Mouse (Mus musculus) kidney, embryonic 14.5 days (tissue): ENCODE measurements at regions not wholly inside any gene's neighbourhood (a gene's known extent, or its start where the extent isn't known, plus 50 kb on each side); places are given as distances from the start of the nearest gene placed in this dataset.

Experiments
- ATAC-seq: fragments of 200-750 bp; cut with Nextera tagmentation; 2 replicates; pipeline ENCODE4 v1.8.0; 2017; ENCODE audit warnings: moderate number of reproducible peaks, mild to moderate bottlenecking, moderate TSS enrichment, moderate library complexity; ENCODE audit not compliant: low FRiP score, low TSS enrichment
- H3K27ac ChIP-seq: fragments of 300-500 bp; sonication (generic); 2 replicates; pipeline ENCODE4 v1.5.1; 2014; ENCODE audit warnings: low read depth, mild to moderate bottlenecking, low read length, moderate library complexity, mixed read lengths
- H3K27me3 ChIP-seq: fragments of 300-500 bp; sonication (generic); 2 replicates; pipeline ENCODE4 v1.6.1; 2014; ENCODE audit warnings: mild to moderate bottlenecking, low read length; ENCODE audit not compliant: control insufficient read depth, insufficient read depth
- H3K36me3 ChIP-seq: fragments of 300-500 bp; sonication (generic); 2 replicates; pipeline ENCODE4 v1.6.1; 2014; ENCODE audit warnings: low read length, mixed read lengths; ENCODE audit not compliant: control insufficient read depth, insufficient read depth
- H3K4me1 ChIP-seq: fragments of 300-500 bp; sonication (generic); 2 replicates; pipeline ENCODE4 v1.6.1; 2014; ENCODE audit warnings: low read length, mixed read lengths; ENCODE audit not compliant: control insufficient read depth, insufficient read depth
- H3K4me2 ChIP-seq: fragments of 300-500 bp; sonication (generic); replicated peaks from 2 replicates; pipeline ENCODE4 v1.6.1; 2014; ENCODE audit warnings: low read depth, mild to moderate bottlenecking, low read length
- H3K4me3 ChIP-seq: fragments of 300-500 bp; sonication (generic); 2 replicates; pipeline ENCODE4 v1.5.1; 2014; ENCODE audit warnings: mild to moderate bottlenecking, low read length
- H3K9ac ChIP-seq: fragments of 300-500 bp; sonication (generic); 2 replicates; pipeline ENCODE4 v1.6.1; 2014; ENCODE audit warnings: low read depth, mild to moderate bottlenecking, low read length, moderate library complexity
- H3K9me3 ChIP-seq: fragments of 300-500 bp; sonication (generic); 2 replicates; pipeline ENCODE4 v1.6.1; 2016; ENCODE audit warnings: low read length; ENCODE audit not compliant: control insufficient read depth
- WGBS: fragments of 180-500 bp; shearing (Covaris S2); extraction: QIAGEN DNeasy Blood & Tissue Kit; methylation state at CpG from one replicate; pipeline ENCODE4 v1.1.7; 2014; 5-methylcytosine and 5-hydroxymethylcytosine counted together

GRCm38 (mm10) chr5:50145458-50146083 is 86.8 kb upstream of the Adgra3 start:
- H3K4me2 ChIP-seq: no peak overlapping the region
- H3K9me3 ChIP-seq: no peaks in the 10 kb centered on the region
- no peak overlapping the region for H3K27ac ChIP-seq
- ATAC-seq: no peak
- no peak overlapping the region for H3K4me3 ChIP-seq
- WGBS: 72% methylated on average over 2 of the region's 2 CpGs
- H3K9ac ChIP-seq: no peak overlapping the region
- no peaks in the 10 kb centered on the region for H3K27me3 ChIP-seq
- H3K4me1 ChIP-seq: no peaks in the 10 kb centered on the region
- H3K36me3 ChIP-seq: no peaks in the 10 kb centered on the region

- H3K27me3 ChIP-seq: no peaks in the 10 kb centered on the region
- WGBS: 52% methylated on average over 2 of the region's 2 CpGs
- no peak overlapping the region for H3K4me3 ChIP-seq
- no peaks in the 10 kb centered on the region for H3K4me1 ChIP-seq
- no peak overlapping the region for H3K9ac ChIP-seq
- no peaks in the 10 kb centered on the region for H3K36me3 ChIP-seq
- no peak overlapping the region for H3K4me2 ChIP-seq
- no peaks in the 10 kb centered on the region for H3K9me3 ChIP-seq
- ATAC-seq: no peak
- no peak overlapping the region for H3K27ac ChIP-seq
Measured at GRCm38 (mm10) chr5:50130202-50130601, 71.4 kb upstream of the Adgra3 start.

GRCm38 (mm10) chr5:50128972-50129371 is 70.2 kb upstream of the Adgra3 start:
- no peak for ATAC-seq
- no peaks in the 10 kb centered on the region for H3K27me3 ChIP-seq
- H3K9ac ChIP-seq: no peak overlapping the region
- H3K4me2 ChIP-seq: no peak overlapping the region
- no peaks in the 10 kb centered on the region for H3K36me3 ChIP-seq
- no peaks in the 10 kb centered on the region for H3K9me3 ChIP-seq
- H3K27ac ChIP-seq: no peak overlapping the region
- WGBS: 86% methylated on average over 3 of the region's 3 CpGs
- no peak overlapping the region for H3K4me3 ChIP-seq
- H3K4me1 ChIP-seq: no peaks in the 10 kb centered on the region

GRCm38 (mm10) chr5:50126594-50126993 is 67.8 kb upstream of the Adgra3 start:
- no peak overlapping the region for H3K4me2 ChIP-seq
- H3K27ac ChIP-seq: no peak overlapping the region
- WGBS: 79% methylated on average over 2 of the region's 2 CpGs
- no peaks in the 10 kb centered on the region for H3K27me3 ChIP-seq
- no peaks in the 10 kb centered on the region for H3K4me1 ChIP-seq
- no peak overlapping the region for H3K4me3 ChIP-seq
- H3K9me3 ChIP-seq: no peaks in the 10 kb centered on the region
- H3K36me3 ChIP-seq: no peaks in the 10 kb centered on the region
- ATAC-seq: no peak
- no peak overlapping the region for H3K9ac ChIP-seq

- Histone ChIP-seq H3K4me2 (no peak overlapping the region), H3K9me3 (no peaks in the 10 kb centered on the region), H3K9ac (no peak overlapping the region), H3K36me3 (no peaks in the 10 kb centered on the region), H3K27ac (no peak overlapping the region), H3K27me3 (no peaks in the 10 kb centered on the region), H3K4me1 (no peaks in the 10 kb centered on the region), H3K4me3 (no peak overlapping the region)
- no peak for ATAC-seq
Measured at GRCm38 (mm10) chr5:50126177-50126576, 67.4 kb upstream of the Adgra3 start.

GRCm38 (mm10) chr5:50125676-50126075 is 66.9 kb upstream of the Adgra3 start:
- H3K4me2 ChIP-seq: no peak overlapping the region
- ATAC-seq: no peak
- no peak overlapping the region for H3K27ac ChIP-seq
- 60% methylated on average over 2 of the region's 2 CpGs for WGBS
- H3K9me3 ChIP-seq: no peaks in the 10 kb centered on the region
- no peak overlapping the region for H3K4me3 ChIP-seq
- H3K27me3 ChIP-seq: no peaks in the 10 kb centered on the region
- no peaks in the 10 kb centered on the region for H3K4me1 ChIP-seq
- no peak overlapping the region for H3K9ac ChIP-seq
- H3K36me3 ChIP-seq: no peaks in the 10 kb centered on the region

- H3K4me2 ChIP-seq: no peak overlapping the region
- H3K4me3 ChIP-seq: no peak overlapping the region
- 12% methylated on average over 1 of the region's 1 CpGs for WGBS
- no peaks in the 10 kb centered on the region for H3K4me1 ChIP-seq
- H3K9ac ChIP-seq: no peak overlapping the region
- H3K27ac ChIP-seq: no peak overlapping the region
- H3K36me3 ChIP-seq: no peaks in the 10 kb centered on the region
- no peaks in the 10 kb centered on the region for H3K27me3 ChIP-seq
- no peaks in the 10 kb centered on the region for H3K9me3 ChIP-seq
- ATAC-seq: peak; percentile 69; the same call in 1 of the 2 replicates
Measured at GRCm38 (mm10) chr5:50122829-50123241, 64.0 kb upstream of the Adgra3 start.

GRCm38 (mm10) chr5:50119860-50120259 is 61.1 kb upstream of the Adgra3 start:
- H3K4me1 ChIP-seq: no peaks in the 10 kb centered on the region
- ATAC-seq: no peak
- WGBS: 76% methylated on average over 1 of the region's 1 CpGs

More at GRCm38 (mm10) chr5:50119860-50120259, 61.1 kb upstream of the Adgra3 start:
- H3K9ac ChIP-seq: no peak overlapping the region
- H3K36me3 ChIP-seq: no peaks in the 10 kb centered on the region
- no peaks in the 10 kb centered on the region for H3K9me3 ChIP-seq
- H3K27me3 ChIP-seq: no peaks in the 10 kb centered on the region
- no peak overlapping the region for H3K27ac ChIP-seq
- H3K4me2 ChIP-seq: no peak overlapping the region
- no peak overlapping the region for H3K4me3 ChIP-seq
